Mouse (Mus musculus) bone marrow, adult 2 months (tissue): ENCODE results near the gene Slc19a2.

Source experiments
- CTCF ChIP-seq: fragments of 200-500 bp; IDR thresholded peaks from 2 replicates; pipeline ENCODE4 v1.5.1; 2011; ENCODE audit warnings: low read length, control low read depth; ENCODE audit not compliant: control insufficient read depth, insufficient read depth
- POLR2A ChIP-seq: fragments of 200-500 bp; IDR thresholded peaks from 2 replicates; pipeline ENCODE4 v1.6.1; 2011; ENCODE audit warnings: low read depth, mild to moderate bottlenecking, control low read depth, low read length, borderline replicate concordance; ENCODE audit not compliant: control insufficient read depth

- peak; percentile 62; the same call in 1 of the 2 replicates for TF ChIP-seq POLR2A
- TF ChIP-seq CTCF = 0 out of 2 replicates have a peak, but pooled peaks have one; percentile 2
Observed at GRCm38 (mm10) chr1:164307124-164307751, 58.4 kb downstream of the Slc19a2 start, which contains the start of gene Blzf1.
